Mouse (Mus musculus) testis, adult 2 months (tissue): ENCODE data around the gene Trim44. TPM values are rescaled to one million over a fixed set of nuclear protein-coding genes. Genes with fewer than 3 reads are reported as not detected.

Experiments
- H3K27ac ChIP-seq: fragments of 200-500 bp; 2 replicates; pipeline ENCODE4 v1.5.1; 2012; ENCODE audit warnings: low read depth, low read length; ENCODE audit not compliant: control insufficient read depth, insufficient read depth
- H3K27me3 ChIP-seq: fragments of 200-500 bp; 2 replicates; pipeline ENCODE4 v1.6.1; 2012; ENCODE audit warnings: mild to moderate bottlenecking, low read length, moderate library complexity; ENCODE audit not compliant: control insufficient read depth, insufficient read depth
- H3K36me3 ChIP-seq: fragments of 200-500 bp; 2 replicates; pipeline ENCODE4 v1.6.1; 2012; ENCODE audit warnings: mild to moderate bottlenecking, low read length; ENCODE audit not compliant: control insufficient read depth, insufficient read depth
- H3K4me1 ChIP-seq: fragments of 200-500 bp; 2 replicates; pipeline ENCODE4 v1.6.1; 2012; ENCODE audit warnings: low read length; ENCODE audit not compliant: control insufficient read depth, insufficient read depth
- H3K4me3 ChIP-seq: fragments of 200-500 bp; 2 replicates; pipeline ENCODE4 v1.5.1; 2012; ENCODE audit warnings: low read depth, mild to moderate bottlenecking, low read length, moderate library complexity, mixed read lengths; ENCODE audit not compliant: control insufficient read depth
- CTCF ChIP-seq: fragments of 200-500 bp; IDR thresholded peaks from 2 replicates; pipeline ENCODE4 v1.5.1; 2012; ENCODE audit warnings: low read depth, mild to moderate bottlenecking, inconsistent platforms, low read length, moderate library complexity; ENCODE audit not compliant: control insufficient read depth, insufficient read depth, insufficient replicate concordance
- POLR2A ChIP-seq: fragments of 200-500 bp; IDR thresholded peaks from 2 replicates; pipeline ENCODE4 v1.6.1; 2012; ENCODE audit warnings: low read depth, mild to moderate bottlenecking, inconsistent platforms, low read length, moderate library complexity; ENCODE audit not compliant: control insufficient read depth
- polyA plus RNA-seq: library from polyadenylated mRNA; depleted of rRNA; stranded (reverse); fragments of >200 nt; gene quantifications from 2 replicates; pipeline ENCODE4 v1.2.3, GENCODE M21; 2012

Gene Trim44
- polyA plus RNA-seq, 1 experiment, result 12.7 TPM

DNA sequence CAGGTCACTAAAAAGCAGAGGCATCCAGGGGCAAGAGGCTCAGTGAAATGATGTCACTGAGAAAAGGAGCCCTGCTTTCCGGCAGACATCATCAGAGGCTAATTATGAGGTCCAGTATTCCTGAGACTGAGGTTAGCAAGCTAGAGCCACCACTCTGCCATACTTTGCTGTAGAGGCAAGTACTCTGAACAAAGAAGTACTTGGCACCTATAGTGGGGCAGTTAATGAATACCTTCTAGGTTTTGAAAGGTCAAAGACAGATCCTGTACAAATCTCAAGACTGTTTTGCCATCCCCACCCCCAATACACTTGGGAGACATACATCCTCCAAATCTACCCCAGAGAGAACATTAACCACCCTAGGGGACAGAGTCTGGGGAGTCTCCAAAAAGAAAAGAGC is 23.1 kb downstream of the Trim44 start:
- Histone ChIP-seq H3K36me3 (no peaks in the 10 kb centered on the region), H3K4me3 (no peak overlapping the region), H3K4me1 (no peaks in the 10 kb centered on the region), H3K27ac (no peak overlapping the region), H3K27me3 (no peaks in the 10 kb centered on the region)
- TF ChIP-seq POLR2A (no peak), CTCF (no peak)

DNA sequence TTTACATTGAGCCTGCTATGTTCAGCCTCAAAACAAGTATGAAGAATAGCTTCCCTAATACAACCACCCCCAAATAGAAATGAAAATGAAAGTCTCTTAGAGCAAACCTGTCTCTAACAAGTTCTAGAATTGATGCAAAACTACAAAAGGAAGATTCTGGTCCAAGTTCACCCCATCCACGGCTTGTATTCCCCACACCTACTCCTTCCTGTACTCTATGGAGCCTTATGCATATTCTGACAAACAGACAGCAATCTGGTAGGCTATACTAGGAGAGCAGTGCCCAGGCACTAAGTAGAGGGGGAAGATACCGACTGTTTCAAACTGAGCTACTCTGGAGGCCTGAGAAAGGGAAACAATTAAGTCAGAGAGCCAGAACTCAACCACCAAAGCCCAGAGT is 23.6 kb downstream of the Trim44 start:
- no peak for TF ChIP-seq POLR2A
- no peak for TF ChIP-seq CTCF
- Histone ChIP-seq H3K27me3 (no peaks in the 10 kb centered on the region), H3K4me3 (no peak overlapping the region), H3K27ac (no peak overlapping the region), H3K4me1 (no peaks in the 10 kb centered on the region), H3K36me3 (no peaks in the 10 kb centered on the region)

DNA sequence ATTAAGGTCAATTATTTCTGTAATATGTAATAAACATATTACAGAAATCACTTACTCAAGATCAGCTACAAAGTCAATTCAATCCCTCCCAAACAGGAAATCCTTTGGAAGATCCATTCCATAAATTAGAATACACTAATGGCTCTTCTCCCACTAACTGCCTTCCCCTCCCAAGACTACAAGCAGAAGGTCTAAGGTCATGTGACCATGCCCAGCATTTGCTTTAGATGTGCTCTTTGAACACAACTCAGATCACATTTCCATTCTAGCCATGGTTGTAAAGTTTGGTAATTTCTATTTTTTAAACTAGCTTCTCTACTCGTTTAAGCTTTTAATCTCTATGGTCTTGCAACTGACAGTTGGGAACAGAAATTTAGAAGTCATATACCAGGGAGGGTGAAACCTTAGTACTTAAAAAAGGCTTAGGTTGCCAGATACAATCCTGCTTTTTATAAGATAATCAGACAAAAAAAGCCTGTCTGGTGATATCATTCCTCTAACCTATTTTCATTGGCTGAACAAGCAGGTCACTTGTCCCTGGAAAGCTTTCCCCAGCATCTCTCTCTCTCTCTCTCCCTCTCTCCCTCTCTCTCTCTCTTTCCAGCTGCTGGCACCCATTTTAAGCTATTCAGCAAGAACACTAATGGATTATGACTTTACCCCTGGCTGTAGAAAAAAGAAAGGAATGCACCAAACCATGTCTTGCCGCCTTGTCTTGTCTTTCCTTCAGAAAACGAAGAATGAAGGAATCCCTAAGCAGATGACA is 24.4 kb downstream of the Trim44 start:
- H3K36me3 ChIP-seq, result no peaks in the 10 kb centered on the region
- H3K4me3 ChIP-seq, result no peak overlapping the region
- H3K4me1 ChIP-seq, result no peaks in the 10 kb centered on the region
- H3K27ac ChIP-seq, result no peak overlapping the region
- no peak for TF ChIP-seq POLR2A
- no peak for TF ChIP-seq CTCF
- H3K27me3 ChIP-seq, result no peaks in the 10 kb centered on the region

DNA sequence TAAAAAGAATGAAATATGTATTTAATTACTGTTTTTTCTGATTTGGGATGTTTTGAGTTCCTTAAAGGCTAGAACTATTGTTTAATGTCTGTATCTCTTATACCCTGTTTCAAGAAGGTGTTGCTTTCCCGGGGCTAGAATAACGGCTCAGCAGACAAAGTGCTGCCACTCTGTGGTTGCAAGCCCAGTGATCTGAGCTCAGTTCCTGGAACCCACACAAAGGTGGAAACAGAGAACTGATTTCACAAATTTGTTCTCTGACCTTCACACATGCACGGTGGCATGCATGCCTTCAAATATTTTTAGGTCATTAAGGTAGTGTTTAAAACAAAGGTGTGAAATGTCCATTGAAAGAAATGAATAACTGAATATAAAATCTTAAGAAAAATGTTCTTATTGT is 25.1 kb downstream of the Trim44 start:
- Histone ChIP-seq H3K36me3 (no peaks in the 10 kb centered on the region), H3K27ac (no peak overlapping the region), H3K27me3 (no peaks in the 10 kb centered on the region), H3K4me1 (no peaks in the 10 kb centered on the region), H3K4me3 (no peak overlapping the region)
- TF ChIP-seq CTCF (no peak), POLR2A (no peak)

DNA sequence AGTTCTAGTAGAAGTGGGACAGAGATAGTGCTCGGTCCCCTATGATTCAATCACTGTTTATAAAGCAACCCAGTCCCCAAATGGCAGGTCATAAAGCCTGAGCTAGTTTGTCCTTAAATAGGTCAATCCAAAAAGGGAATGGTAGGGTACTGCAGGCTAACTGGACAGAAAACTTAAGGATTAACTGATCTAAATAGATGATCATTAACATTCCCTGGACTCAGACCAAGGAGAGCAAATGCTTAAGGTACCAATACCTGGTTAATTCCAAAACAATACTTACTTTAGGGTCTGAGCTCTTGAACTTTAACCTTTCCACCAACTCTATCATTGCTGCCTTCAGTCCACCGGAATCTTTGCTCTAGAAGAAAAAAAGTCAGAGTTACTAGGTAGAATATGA is 27.0 kb downstream of the Trim44 start:
- TF ChIP-seq CTCF, result no peak
- TF ChIP-seq POLR2A, result no peak
- Histone ChIP-seq H3K36me3 (no peaks in the 10 kb centered on the region), H3K4me1 (no peaks in the 10 kb centered on the region), H3K4me3 (no peak overlapping the region), H3K27ac (no peak overlapping the region), H3K27me3 (no peaks in the 10 kb centered on the region)

DNA sequence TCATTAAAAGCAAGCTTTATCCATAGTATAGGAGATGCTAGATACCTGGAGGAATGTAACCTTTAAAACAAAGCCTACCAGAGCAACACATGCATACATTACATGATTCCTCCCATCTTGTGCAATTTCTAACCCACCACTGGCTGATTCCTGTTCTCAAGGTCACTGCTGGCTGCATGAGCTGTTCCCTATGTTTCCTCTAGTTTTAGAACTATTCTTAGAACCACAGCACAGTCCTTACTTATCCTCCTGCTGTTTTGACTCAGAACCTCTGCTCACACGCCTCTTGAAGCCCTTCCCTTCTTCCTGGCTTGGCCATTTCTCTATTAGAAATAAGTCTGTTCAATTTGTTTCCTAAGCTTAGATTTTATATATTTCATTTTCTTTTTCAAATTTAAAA is 28.7 kb downstream of the Trim44 start:
- no peak overlapping the region for H3K27ac ChIP-seq
- no peaks in the 10 kb centered on the region for H3K36me3 ChIP-seq
- no peaks in the 10 kb centered on the region for H3K4me1 ChIP-seq
- H3K4me3 ChIP-seq, result no peak overlapping the region
- H3K27me3 ChIP-seq, result no peaks in the 10 kb centered on the region
- TF ChIP-seq CTCF (no peak), POLR2A (no peak)

DNA sequence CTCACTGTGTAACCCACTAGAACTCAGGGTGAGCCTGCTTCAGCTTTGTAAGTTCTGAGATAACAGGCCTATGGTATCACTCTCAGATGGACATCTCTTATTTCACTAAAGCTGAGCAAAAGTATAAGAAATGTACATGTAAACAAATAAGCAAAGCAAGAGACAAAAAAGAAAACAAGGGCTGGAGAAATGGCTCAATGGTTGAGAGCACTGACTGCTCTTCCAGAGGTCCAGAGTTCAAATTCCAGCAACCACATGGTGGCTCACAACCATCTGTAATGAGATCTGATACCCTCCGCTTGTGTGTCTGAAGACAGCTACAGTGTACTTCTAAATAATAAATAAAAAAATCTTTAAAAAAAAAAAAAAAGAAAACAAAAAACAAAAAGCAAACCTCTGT is 29.2 kb downstream of the Trim44 start:
- Histone ChIP-seq H3K4me3 (no peak overlapping the region), H3K27ac (no peak overlapping the region), H3K36me3 (no peaks in the 10 kb centered on the region), H3K27me3 (no peaks in the 10 kb centered on the region), H3K4me1 (no peaks in the 10 kb centered on the region)
- TF ChIP-seq POLR2A (no peak), CTCF (no peak)

DNA sequence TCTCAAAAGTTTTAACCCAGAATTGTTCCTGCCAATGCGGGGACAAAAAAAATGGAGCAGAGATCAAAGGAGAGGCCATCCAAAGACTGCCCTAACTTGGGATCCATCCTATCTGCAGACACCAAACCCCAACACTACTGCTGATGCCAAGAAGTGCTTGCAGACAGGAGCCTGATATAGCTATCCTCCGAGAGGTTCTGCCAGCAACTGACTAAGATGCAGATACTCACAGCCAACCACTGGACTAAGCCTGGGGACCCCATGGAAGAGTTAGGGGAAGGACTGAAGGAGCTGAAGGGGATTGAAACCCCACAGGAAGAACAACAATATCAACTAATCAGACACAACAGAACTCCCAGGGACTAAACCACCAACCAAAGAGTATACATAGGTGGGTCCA is 30.3 kb downstream of the Trim44 start:
- Histone ChIP-seq H3K27ac (no peak overlapping the region), H3K27me3 (no peaks in the 10 kb centered on the region), H3K4me1 (no peaks in the 10 kb centered on the region), H3K4me3 (no peak overlapping the region), H3K36me3 (no peaks in the 10 kb centered on the region)
- no peak for TF ChIP-seq CTCF
